Mouse (Mus musculus) urinary bladder, postnatal 14 days (tissue): ENCODE results near the gene Zbtb44.

ENCODE experiments used
- DNase-seq: peaks from one replicate; pipeline ENCODE4 v3.0.0; 2021; ENCODE audit warnings: low spot score

Gene Zbtb44

GRCm38 (mm10) chr9:31115586-31115985, 85.1 kb downstream of the Zbtb44 start:
- DNase-seq = no peak

DNA sequence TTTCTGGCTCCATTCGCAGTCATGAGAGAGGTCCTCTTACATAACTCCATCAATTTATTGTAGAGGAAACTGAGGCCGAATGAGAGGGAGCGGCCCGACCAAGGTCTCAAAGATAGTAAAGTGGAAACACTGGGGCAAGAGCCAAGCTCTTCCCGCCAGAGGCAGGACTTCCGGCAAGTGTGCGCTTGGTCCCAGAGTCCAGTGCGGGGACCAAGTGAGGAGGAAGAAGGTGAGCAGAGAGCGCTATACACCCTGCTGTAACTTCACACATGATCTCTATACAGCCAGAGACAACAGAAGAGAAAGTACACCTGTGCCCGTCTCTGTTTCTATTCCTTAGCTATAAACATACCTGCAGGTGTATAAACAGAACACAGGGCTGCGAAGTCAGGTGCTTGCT, 86.6 kb downstream of the Zbtb44 start:
- no peak for DNase-seq

- no peak for DNase-seq
Measured at GRCm38 (mm10) chr9:31117488-31117887, 87.0 kb downstream of the Zbtb44 start.

DNA sequence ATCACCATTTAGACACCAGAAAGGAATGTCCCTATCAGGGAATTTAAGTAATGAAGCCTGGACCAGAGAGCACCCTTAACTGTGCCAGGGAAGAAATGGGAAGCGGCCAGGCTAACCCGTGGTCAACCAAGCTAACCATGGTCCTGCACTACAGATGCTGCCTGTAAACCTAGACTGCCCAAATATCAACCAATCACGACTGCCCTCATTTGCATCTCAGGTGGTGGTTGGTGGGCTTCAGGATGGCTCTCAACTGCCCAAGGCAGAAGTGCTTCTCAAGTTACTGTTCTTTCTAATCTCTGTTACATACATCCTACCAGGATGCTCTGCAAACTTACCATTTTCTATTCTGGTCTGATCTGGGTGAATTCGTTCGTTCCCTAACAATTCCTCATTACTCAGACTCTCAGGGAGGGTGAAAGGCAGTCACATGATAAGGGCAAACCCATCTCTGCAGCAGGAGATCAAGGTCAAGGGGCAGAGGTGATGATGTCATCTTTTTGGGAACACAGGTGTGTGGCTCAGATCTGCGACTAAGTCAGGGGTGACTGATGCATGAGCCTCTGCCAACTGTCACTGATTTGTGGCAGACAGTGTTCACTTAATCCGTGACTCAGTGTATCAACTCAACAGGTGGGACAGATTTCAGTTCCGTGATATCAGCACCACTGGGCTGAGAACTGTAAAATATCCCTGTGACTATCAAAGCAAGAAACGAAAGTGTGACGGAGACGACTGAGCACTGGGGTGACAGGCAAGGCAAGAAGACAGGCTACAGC, 88.3 kb downstream of the Zbtb44 start:
- no peak for DNase-seq

- DNase-seq = no peak
Measured at GRCm38 (mm10) chr9:31119405-31119804, 89.0 kb downstream of the Zbtb44 start.

DNA sequence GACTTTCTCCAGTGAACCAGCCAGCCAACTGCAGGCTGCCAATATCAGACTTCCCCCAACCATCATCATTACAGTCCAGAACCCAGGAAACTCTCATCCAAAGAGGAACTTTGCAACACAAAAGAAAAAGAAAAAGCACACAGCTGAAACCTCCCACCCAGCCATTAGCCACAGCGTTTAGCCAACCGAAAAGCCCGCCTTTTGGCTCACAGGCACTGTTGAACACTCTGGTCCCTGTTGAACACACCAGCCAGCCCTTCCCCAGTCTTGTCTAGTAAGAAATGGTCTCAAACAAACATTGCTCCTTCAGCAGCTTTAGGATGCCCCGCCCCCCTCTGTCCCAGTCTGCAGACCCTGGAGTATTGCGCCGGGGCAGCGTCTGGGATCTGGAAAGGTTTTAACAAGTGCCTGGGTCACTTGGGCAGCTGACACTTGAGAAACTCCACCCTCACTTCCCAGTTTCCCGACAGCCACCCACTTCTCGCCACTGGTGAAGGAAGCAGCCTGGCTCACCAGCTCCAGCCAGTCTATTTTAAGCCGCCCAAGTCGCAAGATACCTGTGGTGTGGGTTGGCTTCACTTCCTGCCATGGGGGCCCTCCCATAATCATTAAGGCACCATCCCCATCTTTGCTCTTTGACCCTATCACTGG, 89.6 kb downstream of the Zbtb44 start:
- no peak for DNase-seq

GRCm38 (mm10) chr9:31120533-31120915, 90.1 kb downstream of the Zbtb44 start:
- no peak for DNase-seq

DNA sequence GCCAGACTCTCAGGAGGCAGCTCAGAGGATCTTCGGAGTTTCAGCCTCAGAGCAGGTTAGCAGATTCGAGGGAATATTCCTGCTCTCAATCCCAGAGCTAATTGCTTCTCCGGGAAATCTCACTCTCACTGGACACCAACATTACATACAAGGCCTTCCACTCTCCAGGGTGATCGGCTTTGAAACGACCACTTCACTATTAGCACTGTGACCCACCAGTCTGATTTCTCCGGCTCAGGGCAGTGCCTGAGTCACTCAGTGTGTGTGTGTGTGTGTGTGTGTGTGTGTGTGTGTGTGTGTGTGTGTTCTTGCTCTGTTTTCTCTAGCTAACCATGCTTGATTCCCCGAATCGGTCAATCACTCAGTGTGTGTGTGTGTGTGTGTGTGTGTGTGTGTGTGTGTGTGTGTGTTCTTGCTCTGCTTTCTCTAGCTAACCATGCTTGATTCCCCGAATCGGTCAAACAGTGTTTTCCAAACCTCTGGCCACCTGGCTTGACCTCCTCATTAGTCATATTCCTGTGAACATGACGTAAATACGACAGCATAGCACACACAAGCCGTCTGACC, 92.1 kb downstream of the Zbtb44 start:
- DNase-seq = no peak
